ENCODE assay signal across 13 mouse cellular contexts in the genomic region with DNA sequence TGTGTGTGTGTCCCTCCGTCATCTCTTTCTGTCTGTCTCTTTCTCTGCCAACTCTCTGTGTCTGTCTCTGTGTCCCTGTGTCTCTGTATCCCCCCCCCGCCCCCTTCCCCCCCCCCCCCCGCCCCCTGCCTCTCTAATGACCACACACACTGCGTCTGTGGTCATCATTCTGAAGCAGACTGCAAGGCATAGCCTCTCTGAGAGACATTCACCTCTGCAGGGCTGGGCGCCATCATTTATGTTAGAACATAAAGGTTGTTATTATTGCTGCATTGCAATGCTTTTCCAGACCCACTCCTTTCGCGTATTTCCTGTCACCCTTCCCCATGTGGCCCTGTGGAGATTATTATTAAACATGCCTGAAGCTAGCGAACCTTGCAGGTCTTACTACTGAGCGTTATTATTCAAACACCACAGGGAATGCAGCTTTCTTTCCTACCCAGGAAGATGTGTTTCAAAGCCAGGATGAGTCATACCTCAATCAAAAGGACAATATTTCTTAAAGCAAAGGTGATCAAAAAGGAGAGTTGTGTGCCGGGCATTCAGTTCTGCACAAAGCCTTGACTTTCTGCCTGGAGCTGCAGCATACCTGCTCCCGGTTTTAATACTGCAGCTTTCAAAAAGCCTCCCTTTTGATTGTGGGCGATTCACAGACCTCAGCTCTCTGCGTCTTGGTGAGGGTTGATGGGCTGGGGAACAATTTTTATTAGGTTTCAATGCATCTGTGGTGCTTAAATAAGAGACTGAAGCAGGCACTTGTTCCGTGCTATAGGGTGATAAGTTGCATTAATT.
A peak's percentile ranks its signal among the peaks of the same experiment; 100 is the strongest.
DNase-seq lines count a peak whose midpoint lies in the region; ATAC-seq and TF ChIP-seq lines count a peak whose summit lies in the region.
"Had no signal": no experiment of that assay in that cellular context is flagged by ENCODE, and none has a peak within 500 bp of the region (broad histone marks: within the 10 kb centered on the region; RNA-seq: fewer than 3 reads in every experiment).

No protein-coding gene starts in this region.

- no peaks in the 10 kb centered on the region for H3K36me3 ChIP-seq in hindbrain, embryonic 15.5 days
- H3K36me3 ChIP-seq in midbrain, embryonic 11.5 days (ENCODE audit: control insufficient read depth, insufficient read depth, low read length): no peaks in the 10 kb centered on the region
- H3K36me3 ChIP-seq: lung, embryonic 15.5 days; stomach, embryonic 15.5 days had no signal

- WGBS in hindbrain, embryonic 15.5 days: 30% methylated on average over 12 of the region's 14 CpGs
- WGBS in midbrain, embryonic 11.5 days: 71% methylated on average over 11 of the region's 14 CpGs

- no peak overlapping the region for H3K4me3 ChIP-seq in hindbrain, embryonic 15.5 days
- H3K4me3 ChIP-seq in midbrain, embryonic 11.5 days (ENCODE audit: low read depth, low read length): no peak overlapping the region
- no peak overlapping the region for H3K4me3 ChIP-seq in gastrocnemius, adult 2 months
- H3K4me3 ChIP-seq: stomach, embryonic 15.5 days had no signal

- H3K27me3 ChIP-seq in hindbrain, embryonic 15.5 days: no peaks in the 10 kb centered on the region
- no peaks in the 10 kb centered on the region for H3K27me3 ChIP-seq in midbrain, embryonic 11.5 days (ENCODE audit: control insufficient read depth, insufficient read depth, low read length)
- H3K27me3 ChIP-seq: lung, embryonic 15.5 days; stomach, embryonic 15.5 days had no signal

- peak; percentile 2 for DNase-seq in retina, postnatal 1 day
- DNase-seq in retina, embryonic 14.5 days (ENCODE audit: low spot score): no peak
- peak; percentile 83 for DNase-seq in midbrain, embryonic 11.5 days (ENCODE audit: low spot score, missing footprints)
- no peak for DNase-seq in gastrocnemius, adult 2 months
- DNase-seq in natural killer cell, adult 2 months (ENCODE audit: low spot score in 2 of 2): no peak
- DNase-seq: cerebellum, adult 9-11 months; gastrocnemius, postnatal 36 days; kidney, postnatal 25 days; right cerebral cortex, postnatal 14 days had no signal

- no peak for ATAC-seq in hindbrain, embryonic 15.5 days (ENCODE audit: low FRiP score, low read depth)
- no peak for ATAC-seq in midbrain, embryonic 11.5 days (ENCODE audit: low FRiP score)
- no peak for ATAC-seq in frontal cortex, adult (ENCODE audit: low TSS enrichment)

- H3K4me1 ChIP-seq in hindbrain, embryonic 15.5 days (replicated peaks): peaks cover 13% of the 10 kb centered on the region
- no peaks in the 10 kb centered on the region for H3K4me1 ChIP-seq in midbrain, embryonic 11.5 days (ENCODE audit: control insufficient read depth, insufficient read depth, low read length)

- no peak overlapping the region for H3K4me2 ChIP-seq in hindbrain, embryonic 15.5 days
- no peak overlapping the region for H3K4me2 ChIP-seq in midbrain, embryonic 11.5 days
- H3K4me2 ChIP-seq: stomach, embryonic 15.5 days had no signal

- no peak for TF ChIP-seq CTCF in gastrocnemius, adult 2 months (IDR thresholded peaks at IDR 0.05)

- no peak overlapping the region for H3K9ac ChIP-seq in hindbrain, embryonic 15.5 days
- H3K9ac ChIP-seq in midbrain, embryonic 11.5 days (ENCODE audit: low read length): no peak overlapping the region
- H3K9ac ChIP-seq: lung, embryonic 15.5 days; stomach, embryonic 15.5 days had no signal

- intact Hi-C loops in gastrocnemius, adult 2 months (cut with DNase I): no loop called here

- peak overlapping the region; percentile 44 for H3K27ac ChIP-seq in hindbrain, embryonic 15.5 days (replicated peaks)
- H3K27ac ChIP-seq in midbrain, embryonic 11.5 days (ENCODE audit: low read depth, low read length): no peak overlapping the region
- H3K27ac ChIP-seq in gastrocnemius, adult 2 months: no peak overlapping the region

- no peaks in the 10 kb centered on the region for H3K9me3 ChIP-seq in hindbrain, embryonic 15.5 days
- no peaks in the 10 kb centered on the region for H3K9me3 ChIP-seq in midbrain, embryonic 11.5 days (ENCODE audit: control insufficient read depth, low read length)
- H3K9me3 ChIP-seq: lung, embryonic 15.5 days; stomach, embryonic 15.5 days had no signal

Comparison
In these comparisons a context has a peak if more than half of its experiments do, and no peak if none do; other contexts are left out.
1. DNase-seq: peak in retina, postnatal 1 day (single experiment) and midbrain, embryonic 11.5 days (single experiment); none in retina, embryonic 14.5 days (single experiment), gastrocnemius, adult 2 months (single experiment) and natural killer cell, adult 2 months (0 of 2).